Mouse (Mus musculus) liver, embryonic 16.5 days (tissue): ENCODE measurements around the gene Slc8b1. TPM values are rescaled to one million over a fixed set of nuclear protein-coding genes. Genes with fewer than 3 reads are reported as not detected.

Experiments used
- ATAC-seq: fragments of 200-750 bp; cut with Nextera tagmentation; 2 replicates; pipeline ENCODE4 v1.8.0; 2017; ENCODE audit warnings: low read depth, mild to moderate bottlenecking, moderate number of reproducible peaks, moderate library complexity
- H3K27ac ChIP-seq: fragments of 300-500 bp; sonication (generic); 2 replicates; pipeline ENCODE4 v1.5.1; 2014; ENCODE audit warnings: mild to moderate bottlenecking, low read length
- H3K27me3 ChIP-seq: fragments of 300-500 bp; sonication (generic); 2 replicates; pipeline ENCODE4 v1.6.1; 2014; ENCODE audit warnings: low read depth, low read length, mixed read lengths; ENCODE audit not compliant: control insufficient read depth, insufficient read depth
- H3K36me3 ChIP-seq: fragments of 300-500 bp; sonication (generic); 2 replicates; pipeline ENCODE4 v1.6.1; 2014; ENCODE audit warnings: mild to moderate bottlenecking; ENCODE audit not compliant: control insufficient read depth, insufficient read depth
- H3K4me1 ChIP-seq: fragments of 300-500 bp; sonication (generic); 2 replicates; pipeline ENCODE4 v1.6.1; 2014; ENCODE audit warnings: low read depth, low read length, mixed read lengths; ENCODE audit not compliant: control insufficient read depth
- H3K4me2 ChIP-seq: fragments of 300-500 bp; sonication (generic); 2 replicates; pipeline ENCODE4 v1.6.1; 2014; ENCODE audit warnings: low read depth, low read length, mixed read lengths
- H3K4me3 ChIP-seq: fragments of 300-500 bp; sonication (generic); 2 replicates; pipeline ENCODE4 v1.5.1; 2014; ENCODE audit warnings: low read depth, mild to moderate bottlenecking, low read length
- H3K9ac ChIP-seq: fragments of 300-500 bp; sonication (generic); 2 replicates; pipeline ENCODE4 v1.6.1; 2014; ENCODE audit warnings: low read depth, low read length
- H3K9me3 ChIP-seq: fragments of 300-500 bp; sonication (generic); replicated peaks from 2 replicates; pipeline ENCODE4 v1.6.1; 2016; ENCODE audit warnings: low read length; ENCODE audit not compliant: control insufficient read depth
- WGBS: fragments of 180-500 bp; shearing (Covaris S2); extraction: QIAGEN DNeasy Blood & Tissue Kit; methylation state at CpG from one replicate; pipeline ENCODE4 v1.1.7; 2014; ENCODE audit not compliant: insufficient replicate concordance; 5-methylcytosine and 5-hydroxymethylcytosine counted together
- polyA plus RNA-seq: library from polyadenylated mRNA; unstranded; fragments of >200 nt; fragmentation: Nextera tagmentation; extraction: Ambion mirVana; gene quantifications from 2 replicates; pipeline ENCODE4 v1.2.1, GENCODE M21; 2015

The Slc8b1 gene
- polyA plus RNA-seq, 1 experiment from 2014 or later = 9.2 TPM

DNA sequence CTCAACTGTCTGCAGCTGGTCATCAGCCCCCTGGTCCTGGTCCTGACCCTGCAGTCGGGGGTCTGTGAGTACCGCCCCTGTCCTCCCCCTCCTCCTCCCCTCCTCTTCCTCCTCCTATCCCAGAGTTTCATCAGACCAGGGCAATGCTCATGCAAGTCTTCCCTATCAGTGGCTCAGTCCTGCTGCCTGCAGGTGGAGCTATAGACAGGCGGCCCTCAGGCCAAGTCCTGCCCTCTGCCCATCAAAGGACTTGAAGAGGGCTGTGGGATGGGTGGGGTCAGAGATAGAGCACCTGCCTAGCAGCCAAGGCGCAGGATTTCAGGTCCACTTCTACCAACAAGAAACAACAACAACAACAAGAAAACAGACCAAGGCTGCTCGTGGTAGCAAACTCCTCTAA lies 14.8 kb downstream of the Slc8b1 start:
- Histone ChIP-seq H3K27ac (no peak overlapping the region), H3K9ac (no peak overlapping the region), H3K36me3 (peaks cover 11% of the 10 kb centered on the region; the same call in 1 of the 2 replicates), H3K4me1 (peaks cover 8% of the 10 kb centered on the region), H3K4me3 (no peak overlapping the region), H3K9me3 (no peaks in the 10 kb centered on the region), H3K4me2 (no peak overlapping the region), H3K27me3 (no peaks in the 10 kb centered on the region)
- WGBS = 40% methylated on average over 5 of the region's 5 CpGs
- ATAC-seq = no peak

DNA sequence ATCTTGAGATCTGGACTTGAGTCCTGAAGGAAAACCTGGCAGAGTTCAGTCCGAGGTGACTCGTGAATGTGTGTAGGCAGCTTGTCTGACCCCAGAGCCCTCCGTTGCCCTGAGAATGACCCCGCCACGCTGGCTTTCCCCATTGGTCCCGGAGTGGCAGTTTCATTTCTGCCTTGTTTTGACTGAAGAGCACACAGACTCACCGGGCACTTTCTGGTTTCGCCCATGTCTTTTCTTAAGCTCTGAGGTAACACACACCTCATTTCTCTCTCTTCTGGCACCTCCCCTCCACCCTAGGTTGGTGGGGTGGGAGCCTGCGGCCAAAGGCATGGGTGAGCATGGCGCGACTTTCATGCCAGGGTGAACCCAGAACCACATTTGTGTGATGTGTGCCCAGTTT lies 15.3 kb downstream of the Slc8b1 start:
- no peaks in the 10 kb centered on the region for H3K27me3 ChIP-seq
- WGBS = 63% methylated on average over 11 of the region's 11 CpGs

DNA sequence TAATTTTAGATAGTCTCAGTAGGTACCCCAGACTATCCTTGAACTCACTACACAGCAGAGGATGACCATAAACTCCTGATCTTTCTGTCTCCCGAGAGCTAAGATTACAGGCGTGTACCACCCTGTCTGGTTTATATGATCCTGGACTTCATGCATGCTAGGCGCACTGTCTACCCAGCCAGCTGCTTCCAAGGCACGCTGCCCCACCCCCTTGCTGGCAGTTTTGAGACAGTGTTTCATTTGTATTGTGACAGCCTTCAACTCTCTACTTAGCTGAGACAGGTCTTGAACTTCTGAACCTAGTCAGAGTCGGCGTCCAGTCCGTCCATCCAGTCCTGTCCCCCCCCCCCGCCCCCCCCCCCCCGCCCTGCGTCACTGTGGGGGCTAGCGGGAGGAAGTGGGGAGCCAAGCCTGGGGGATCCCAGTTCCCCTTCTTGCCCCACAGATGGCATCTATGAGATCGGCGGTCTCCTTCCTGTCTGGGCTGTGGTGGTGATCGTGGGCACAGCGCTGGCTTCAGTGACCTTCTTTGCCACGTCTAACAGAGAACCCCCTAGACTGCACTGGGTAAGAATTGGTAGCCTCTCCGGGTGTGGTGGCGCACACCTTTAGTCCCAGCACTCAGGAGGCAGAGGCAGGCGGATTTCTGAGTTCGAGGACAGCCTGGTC lies 16.5 kb downstream of the Slc8b1 start:
- H3K9me3 ChIP-seq = no peaks in the 10 kb centered on the region
- H3K4me3 ChIP-seq = no peak overlapping the region
- H3K4me2 ChIP-seq = no peak overlapping the region
- no peaks in the 10 kb centered on the region for H3K27me3 ChIP-seq
- H3K27ac ChIP-seq = no peak overlapping the region
- no peak for ATAC-seq
- H3K9ac ChIP-seq = no peak overlapping the region
- WGBS = 39% methylated on average over 16 of the region's 20 CpGs
- peaks cover 5% of the 10 kb centered on the region; the same call in 1 of the 2 replicates for H3K36me3 ChIP-seq
- H3K4me1 ChIP-seq = peaks cover 8% of the 10 kb centered on the region

More for the DNA sequence above, 15.3 kb downstream of the Slc8b1 start:
- Histone ChIP-seq H3K9me3 (no peaks in the 10 kb centered on the region), H3K4me3 (no peak overlapping the region), H3K9ac (no peak overlapping the region), H3K4me2 (no peak overlapping the region), H3K27ac (no peak overlapping the region), H3K4me1 (peaks cover 8% of the 10 kb centered on the region), H3K36me3 (peaks cover 11% of the 10 kb centered on the region; the same call in 1 of the 2 replicates)
- no peak for ATAC-seq

DNA sequence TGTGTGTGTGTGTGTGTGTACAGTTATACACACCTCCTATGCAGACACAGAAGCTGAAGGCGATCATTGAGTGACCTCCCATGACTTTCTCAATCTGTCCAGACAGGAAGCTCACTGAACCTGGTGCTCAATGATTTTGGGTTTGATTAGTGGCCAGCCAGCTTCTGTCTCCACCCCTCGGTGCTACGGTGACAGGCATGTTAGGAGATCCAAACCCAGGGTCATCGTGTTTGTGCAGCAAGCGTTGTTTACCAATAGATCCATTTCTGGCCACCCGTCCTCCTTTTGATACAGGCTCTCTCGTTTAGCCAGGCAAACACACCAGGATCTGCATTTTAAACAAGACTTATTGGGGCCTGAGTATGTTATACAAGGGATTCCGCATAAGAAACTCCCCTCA lies 20.7 kb downstream of the Slc8b1 start:
- H3K9ac ChIP-seq = no peak overlapping the region
- H3K9me3 ChIP-seq = no peaks in the 10 kb centered on the region
- H3K36me3 ChIP-seq = no peaks in the 10 kb centered on the region; the same call in 1 of the 2 replicates
- H3K4me3 ChIP-seq = no peak overlapping the region
- H3K27me3 ChIP-seq = no peaks in the 10 kb centered on the region
- no peak overlapping the region for H3K4me2 ChIP-seq
- WGBS = 63% methylated on average over 8 of the region's 8 CpGs
- no peak overlapping the region for H3K27ac ChIP-seq
- no peaks in the 10 kb centered on the region for H3K4me1 ChIP-seq
- no peak for ATAC-seq

DNA sequence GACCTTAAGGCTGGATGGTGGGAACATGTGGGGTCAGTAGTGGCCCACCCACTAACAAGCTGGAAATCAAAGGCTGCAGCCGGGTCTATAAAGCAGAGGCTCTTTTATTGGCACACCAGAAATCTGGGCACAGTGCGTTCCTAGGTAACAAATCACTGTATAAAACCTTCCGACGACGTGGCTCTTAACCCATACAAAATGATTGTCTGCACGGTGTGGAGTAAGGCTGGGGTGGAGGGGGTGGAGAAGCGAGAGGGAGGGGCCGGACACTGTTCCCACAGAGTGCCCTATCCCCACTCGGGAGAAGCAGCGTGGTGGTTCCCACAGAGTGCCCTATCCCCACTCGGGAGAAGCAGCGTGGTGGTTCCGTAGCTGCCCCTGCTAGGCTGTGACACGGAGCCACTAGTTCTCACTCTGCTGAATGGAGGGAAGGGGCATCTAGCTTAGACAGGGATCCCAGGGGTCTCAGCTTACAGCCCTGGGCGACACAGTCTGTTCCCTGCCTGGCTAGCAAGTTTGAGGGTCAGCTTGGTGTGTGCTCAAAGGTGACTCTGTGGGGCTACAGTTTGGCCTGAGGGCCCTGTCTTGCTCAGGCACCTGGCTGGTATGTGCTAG lies 23.2 kb downstream of the Slc8b1 start:
- no peak overlapping the region for H3K4me2 ChIP-seq
- H3K36me3 ChIP-seq = peaks cover 18% of the 10 kb centered on the region
- 0 out of 2 replicates have a peak, but pooled peaks have one; percentile 11 for ATAC-seq
- H3K27ac ChIP-seq = no peak overlapping the region
- WGBS = 79% methylated on average over 15 of the region's 15 CpGs
- H3K9ac ChIP-seq = no peak overlapping the region
- no peaks in the 10 kb centered on the region for H3K4me1 ChIP-seq
- no peak overlapping the region for H3K4me3 ChIP-seq
- no peaks in the 10 kb centered on the region for H3K9me3 ChIP-seq
- H3K27me3 ChIP-seq = no peaks in the 10 kb centered on the region

DNA sequence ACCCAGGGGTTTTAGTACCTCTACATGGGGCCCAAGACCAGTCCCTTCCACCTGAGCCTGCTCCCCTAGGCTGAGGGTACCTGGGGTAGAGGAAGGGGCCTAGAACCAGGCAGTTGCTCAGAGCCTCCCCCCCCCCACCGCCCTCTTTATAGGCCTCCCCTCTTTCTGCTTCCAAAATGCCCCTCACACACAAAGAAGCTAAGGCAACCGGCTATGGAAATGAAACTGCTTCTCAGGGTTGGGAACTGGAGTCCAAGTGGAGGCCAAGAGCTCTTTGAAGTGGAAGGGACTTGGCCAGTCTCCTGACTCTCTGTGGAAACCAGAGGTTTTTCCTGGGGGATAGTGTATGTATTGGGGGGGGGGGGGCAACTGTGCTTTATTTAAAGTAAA lies 23.7 kb downstream of the Slc8b1 start:
- 78% methylated on average over 2 of the region's 2 CpGs for WGBS
- Histone ChIP-seq H3K4me1 (no peaks in the 10 kb centered on the region), H3K9me3 (no peaks in the 10 kb centered on the region), H3K27ac (no peak overlapping the region), H3K4me3 (no peak overlapping the region), H3K36me3 (peaks cover 23% of the 10 kb centered on the region), H3K4me2 (no peak overlapping the region), H3K27me3 (no peaks in the 10 kb centered on the region), H3K9ac (no peak overlapping the region)
- ATAC-seq = no peak

DNA sequence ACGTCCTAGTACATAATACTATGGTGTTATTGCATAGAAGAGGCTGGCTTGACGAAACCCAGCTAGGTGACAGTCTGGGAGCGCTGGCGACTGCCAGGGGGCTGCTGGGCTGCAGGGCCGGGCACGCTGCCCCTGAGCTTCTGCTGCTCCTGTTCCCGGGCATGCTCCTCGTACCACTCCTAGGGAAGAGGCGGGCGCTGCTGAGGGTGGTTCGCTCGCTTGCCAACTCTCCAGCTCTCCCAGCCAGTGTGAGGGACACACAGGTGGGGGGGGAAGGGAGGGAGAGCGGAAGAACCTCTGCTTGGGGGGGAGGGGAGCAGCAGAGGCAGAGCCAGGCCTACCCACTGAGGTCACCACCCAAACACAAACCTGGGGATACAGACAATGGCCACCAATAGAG lies 25.1 kb downstream of the Slc8b1 start:
- Histone ChIP-seq H3K27ac (no peak overlapping the region), H3K36me3 (peaks cover 31% of the 10 kb centered on the region), H3K27me3 (no peaks in the 10 kb centered on the region), H3K4me1 (no peaks in the 10 kb centered on the region), H3K4me2 (no peak overlapping the region), H3K9ac (no peak overlapping the region), H3K9me3 (no peaks in the 10 kb centered on the region), H3K4me3 (no peak overlapping the region)
- WGBS = 81% methylated on average over 13 of the region's 13 CpGs
- ATAC-seq = no peak

DNA sequence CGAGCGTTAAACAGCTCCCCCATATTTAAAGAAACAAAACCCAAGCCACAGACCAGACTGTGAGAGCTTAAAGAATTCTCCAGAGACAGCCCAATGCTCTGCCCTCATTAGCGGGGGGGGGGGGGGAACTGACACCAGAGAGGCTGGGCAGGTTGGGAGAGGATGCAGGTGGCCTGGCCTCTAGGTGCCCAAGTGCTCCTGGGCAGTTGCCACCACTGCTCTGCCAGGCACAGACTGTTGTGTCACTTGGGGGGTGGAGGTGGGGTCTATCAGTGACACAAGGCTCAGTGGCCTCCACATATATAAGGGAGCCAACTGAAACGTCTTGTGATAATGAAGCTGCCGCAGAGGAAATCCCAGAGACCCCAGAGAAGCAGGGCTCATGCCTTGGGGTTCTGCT lies 25.7 kb downstream of the Slc8b1 start:
- Histone ChIP-seq H3K4me2 (no peak overlapping the region), H3K9ac (no peak overlapping the region), H3K4me3 (no peak overlapping the region), H3K9me3 (no peaks in the 10 kb centered on the region), H3K4me1 (no peaks in the 10 kb centered on the region), H3K27me3 (no peaks in the 10 kb centered on the region), H3K27ac (no peak overlapping the region), H3K36me3 (peaks cover 33% of the 10 kb centered on the region)
- no peak for ATAC-seq
- WGBS = 70% methylated on average over 5 of the region's 5 CpGs

DNA sequence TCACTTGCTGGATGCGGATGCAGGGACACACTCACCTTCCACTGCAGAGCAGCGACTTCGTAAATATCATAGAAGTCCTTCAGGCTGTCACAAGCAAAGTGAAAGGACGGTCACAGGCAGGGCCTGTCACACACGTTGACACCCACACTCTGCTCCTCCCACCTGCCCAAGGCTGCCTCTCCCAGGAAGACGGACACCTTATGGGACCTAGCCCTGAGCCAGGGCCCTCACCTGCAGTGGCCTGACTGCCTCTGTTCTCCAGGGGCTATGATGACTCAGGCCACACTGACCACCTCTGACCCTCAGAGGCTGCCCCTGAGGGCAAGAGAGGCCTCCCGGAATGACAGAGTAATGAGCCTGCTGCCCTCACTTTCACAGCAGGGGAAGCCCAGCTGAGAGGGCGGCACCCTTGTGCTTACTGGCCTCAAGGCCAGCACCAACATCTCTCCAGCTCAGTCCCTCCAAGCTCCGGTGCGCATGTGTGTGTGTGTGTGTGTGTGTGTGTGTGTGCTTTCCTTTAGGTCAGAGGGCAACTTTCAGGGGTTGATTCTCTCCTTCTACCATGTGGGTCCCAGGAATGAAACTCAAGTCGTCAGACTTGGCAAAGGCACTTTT lies 37.4 kb downstream of the Slc8b1 start:
- Histone ChIP-seq H3K9ac (no peak overlapping the region), H3K9me3 (no peaks in the 10 kb centered on the region), H3K36me3 (peaks cover 35% of the 10 kb centered on the region), H3K27me3 (no peaks in the 10 kb centered on the region), H3K4me1 (no peaks in the 10 kb centered on the region), H3K27ac (no peak overlapping the region), H3K4me3 (no peak overlapping the region), H3K4me2 (no peak overlapping the region)
- 0 out of 2 replicates have a peak, but pooled peaks have one; percentile 7 for ATAC-seq
- WGBS = 79% methylated on average over 11 of the region's 11 CpGs
